In the genomic region with DNA sequence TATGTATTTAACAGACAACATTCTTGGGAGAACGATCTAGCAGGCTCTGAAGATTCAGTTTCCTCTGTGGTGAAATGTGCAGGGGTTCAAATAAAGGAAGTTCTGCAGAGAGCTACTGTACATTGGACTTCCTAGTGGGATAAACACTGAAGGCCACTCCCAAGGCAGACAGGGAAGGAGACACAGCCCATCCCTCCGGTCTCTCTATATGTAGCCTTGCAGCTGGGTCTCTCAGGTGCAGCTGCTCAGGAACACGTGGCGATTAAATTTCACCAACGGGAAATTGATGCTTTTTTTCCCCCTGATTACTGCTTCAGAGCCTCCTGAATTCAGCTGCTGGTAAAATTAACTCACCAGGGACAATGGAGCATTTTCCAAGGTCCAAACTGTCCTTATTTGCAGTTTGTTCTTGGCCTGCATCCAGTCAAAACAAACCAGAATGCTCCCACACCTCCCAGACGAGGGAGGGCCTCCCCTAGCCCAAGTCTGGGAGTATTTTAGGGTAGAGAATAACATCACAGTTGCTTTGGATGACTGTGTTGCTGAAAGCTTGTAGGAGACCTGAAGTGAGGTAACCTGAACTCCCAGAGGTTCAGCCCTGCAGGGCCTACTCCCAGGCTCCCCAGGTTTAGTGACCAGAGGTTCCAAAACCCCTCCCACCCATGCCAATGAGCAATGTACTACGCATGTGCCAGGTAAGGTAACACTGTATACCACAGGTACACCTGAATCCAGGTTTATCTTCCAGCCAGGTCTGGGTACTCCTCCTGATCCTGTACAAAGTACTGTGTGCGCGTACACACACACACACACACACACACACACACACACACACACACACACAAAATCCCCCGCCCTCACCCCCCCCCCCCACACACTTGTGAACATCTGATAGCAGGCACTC, we compare ENCODE assay signal across 7 mouse cellular contexts.
DNase-seq lines count a peak whose midpoint lies in the region; ATAC-seq lines count a peak whose summit lies in the region.

No protein-coding gene starts in this region.

- no peak overlapping the region for H3K27ac ChIP-seq in midbrain, embryonic 11.5 days (ENCODE audit: low read depth, low read length)
- H3K27ac ChIP-seq in midbrain, embryonic 10.5 days (replicated peaks) = no peak overlapping the region
- H3K27ac ChIP-seq in forebrain, embryonic 14.5 days (ENCODE audit: low read depth, low read length) = no peak overlapping the region

- peaks cover 6% of the 10 kb centered on the region for H3K36me3 ChIP-seq in midbrain, embryonic 11.5 days (ENCODE audit: control insufficient read depth, insufficient read depth, low read length)
- peaks cover 74% of the 10 kb centered on the region for H3K36me3 ChIP-seq in midbrain, embryonic 10.5 days
- H3K36me3 ChIP-seq in forebrain, embryonic 14.5 days (ENCODE audit: control insufficient read depth, insufficient read depth, low read length) = peaks cover 50% of the 10 kb centered on the region

- intact Hi-C loops in heart, postnatal 25 days (cut with DNase I) = no loop called here

- H3K4me1 ChIP-seq in midbrain, embryonic 11.5 days (ENCODE audit: control insufficient read depth, insufficient read depth, low read length) = no peaks in the 10 kb centered on the region
- H3K4me1 ChIP-seq in midbrain, embryonic 10.5 days = 0 out of 2 replicates have a peak, but pooled peaks cover 4% of the 10 kb centered on the region
- no peaks in the 10 kb centered on the region for H3K4me1 ChIP-seq in forebrain, embryonic 14.5 days (ENCODE audit: control insufficient read depth, insufficient read depth, low read length)

- H3K27me3 ChIP-seq in midbrain, embryonic 11.5 days (ENCODE audit: control insufficient read depth, insufficient read depth, low read length) = no peaks in the 10 kb centered on the region
- H3K27me3 ChIP-seq in midbrain, embryonic 10.5 days (ENCODE audit: low read depth, poor library complexity, severe bottlenecking) = no peaks in the 10 kb centered on the region
- H3K27me3 ChIP-seq in forebrain, embryonic 14.5 days (replicated peaks; ENCODE audit: control insufficient read depth, insufficient read depth, low read length) = no peaks in the 10 kb centered on the region

- no peak overlapping the region for H3K4me2 ChIP-seq in midbrain, embryonic 11.5 days
- H3K4me2 ChIP-seq in forebrain, embryonic 14.5 days (ENCODE audit: low read length) = no peak overlapping the region

- WGBS in midbrain, embryonic 11.5 days = 86% methylated on average over 10 of the region's 10 CpGs
- 89% methylated on average over 9 of the region's 10 CpGs for WGBS in midbrain, embryonic 10.5 days
- 67% methylated on average over 10 of the region's 10 CpGs for WGBS in forebrain, embryonic 14.5 days

- peak; percentile 17; the same call in 1 of the 2 replicates for ATAC-seq in midbrain, embryonic 11.5 days (ENCODE audit: low FRiP score)
- peak; percentile 60 for ATAC-seq in forebrain, embryonic 14.5 days
- ATAC-seq in granulocyte monocyte progenitor cell, adult 5-6 weeks (replicated peaks; ENCODE audit: poor library complexity, severe bottlenecking) = no peak

- H3K4me3 ChIP-seq in midbrain, embryonic 11.5 days (ENCODE audit: low read depth, low read length) = no peak overlapping the region
- no peak overlapping the region for H3K4me3 ChIP-seq in midbrain, embryonic 10.5 days
- H3K4me3 ChIP-seq in forebrain, embryonic 14.5 days (ENCODE audit: low read depth, low read length) = no peak overlapping the region

- no peaks in the 10 kb centered on the region for H3K9me3 ChIP-seq in midbrain, embryonic 11.5 days (ENCODE audit: control insufficient read depth, low read length)
- H3K9me3 ChIP-seq in midbrain, embryonic 10.5 days (replicated peaks) = no peaks in the 10 kb centered on the region
- no peaks in the 10 kb centered on the region for H3K9me3 ChIP-seq in forebrain, embryonic 14.5 days (replicated peaks; ENCODE audit: control insufficient read depth, low read length)

- DNase-seq in midbrain, embryonic 11.5 days (ENCODE audit: low spot score, missing footprints) = no peak
- no peak for DNase-seq in midbrain, embryonic 10.5 days (ENCODE audit: low spot score)
- DNase-seq in forebrain, embryonic 14.5 days (ENCODE audit: low spot score) = peak; percentile 50
- peak; percentile 45 for DNase-seq in heart, postnatal 25 days (ENCODE audit: low spot score)
- DNase-seq in layer of hippocampus, postnatal 36 days = peak; percentile 21 to 31
- peak; percentile 83 for DNase-seq in skeletal muscle tissue, adult 2 months (ENCODE audit: low read depth, low spot score)

- H3K9ac ChIP-seq in midbrain, embryonic 11.5 days (ENCODE audit: low read length) = no peak overlapping the region
- H3K9ac ChIP-seq in forebrain, embryonic 14.5 days (ENCODE audit: low read length) = no peak overlapping the region

Comparison
In these comparisons a context has a peak if more than half of its experiments do, and no peak if none do; other contexts are left out.
1. DNase-seq: peak in forebrain, embryonic 14.5 days (single experiment), heart, postnatal 25 days (single experiment), layer of hippocampus, postnatal 36 days (2 of 2) and skeletal muscle tissue, adult 2 months (single experiment); none in midbrain, embryonic 11.5 days (single experiment) and midbrain, embryonic 10.5 days (single experiment).